Mouse (Mus musculus) hindbrain, embryonic 10.5 days (tissue): ENCODE results near the gene Pten. TPM values are rescaled to one million over a fixed set of nuclear protein-coding genes. Genes with fewer than 3 reads are reported as not detected.
A peak's percentile ranks its signal among the peaks of the same experiment; 100 is the strongest.

Experiments
- DNase-seq: peaks from one replicate; pipeline ENCODE4 v3.0.0-alpha.2; 2017; ENCODE audit warnings: low spot score
- H3K27ac ChIP-seq: fragments of 300-500 bp; sonication (generic); 2 replicates; pipeline ENCODE4 v1.5.1; 2016; ENCODE audit warnings: mild to moderate bottlenecking, moderate library complexity
- H3K27me3 ChIP-seq: fragments of 300-500 bp; sonication (generic); 2 replicates; pipeline ENCODE4 v1.6.1; 2016; ENCODE audit warnings: mild to moderate bottlenecking; ENCODE audit not compliant: poor library complexity, insufficient read depth, severe bottlenecking
- H3K36me3 ChIP-seq: fragments of 300-500 bp; sonication (generic); 2 replicates; pipeline ENCODE4 v1.6.1; 2016; ENCODE audit warnings: mild to moderate bottlenecking, moderate library complexity
- H3K4me1 ChIP-seq: fragments of 300-500 bp; sonication (generic); replicated peaks from 2 replicates; pipeline ENCODE4 v1.6.1; 2016; ENCODE audit warnings: mild to moderate bottlenecking
- H3K4me3 ChIP-seq: fragments of 300-500 bp; sonication (generic); 2 replicates; pipeline ENCODE4 v1.5.1; 2016; ENCODE audit warnings: mild to moderate bottlenecking, moderate library complexity
- H3K9me3 ChIP-seq: fragments of 300-500 bp; sonication (generic); 2 replicates; pipeline ENCODE4 v1.6.1; 2016; ENCODE audit warnings: mild to moderate bottlenecking, moderate library complexity
- WGBS: fragments of 180-500 bp; shearing (Covaris S2); methylation state at CpG from one replicate; pipeline ENCODE4 v1.1.7; 2016; 5-methylcytosine and 5-hydroxymethylcytosine counted together
- polyA plus RNA-seq: library from polyadenylated mRNA; unstranded; fragments of >200 nt; fragmentation: Nextera tagmentation; extraction: Ambion mirVana; gene quantifications from 2 replicates; pipeline ENCODE4 v1.2.1, GENCODE M21; 2016

Gene Pten
- polyA plus RNA-seq, 1 experiment from 2014 or later, result 5.1 TPM

GRCm38 (mm10) chr19:32848041-32848440, 90.7 kb downstream of the Pten start:
- no peak for DNase-seq
- 89% methylated on average over 3 of the region's 3 CpGs for WGBS
- Histone ChIP-seq H3K4me1 (peaks cover 7% of the 10 kb centered on the region; the same call in 1 of the 2 replicates), H3K27ac (no peak overlapping the region), H3K36me3 (no peaks in the 10 kb centered on the region), H3K27me3 (no peaks in the 10 kb centered on the region), H3K4me3 (no peak overlapping the region), H3K9me3 (no peaks in the 10 kb centered on the region)

DNA sequence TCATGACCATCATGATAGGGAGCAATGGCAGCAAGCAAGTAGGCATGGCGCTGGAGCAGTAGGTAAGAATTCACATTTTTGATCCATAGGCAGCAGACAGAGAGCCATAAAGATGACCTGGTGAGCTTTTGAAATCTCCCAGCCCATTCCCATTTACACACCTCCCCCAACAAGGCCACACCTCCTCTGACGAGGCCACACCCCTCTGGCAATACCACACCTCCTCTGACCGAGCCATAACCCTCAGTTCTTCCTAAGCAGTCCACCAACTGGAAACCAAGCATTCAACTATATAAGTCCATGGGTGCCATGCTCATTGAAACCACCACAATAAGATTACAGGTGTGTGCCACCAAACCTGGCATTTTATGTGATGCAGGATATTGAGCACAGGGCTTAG, 95.0 kb downstream of the Pten start:
- 72% methylated on average over 3 of the region's 3 CpGs for WGBS
- no peaks in the 10 kb centered on the region for H3K27me3 ChIP-seq

DNA sequence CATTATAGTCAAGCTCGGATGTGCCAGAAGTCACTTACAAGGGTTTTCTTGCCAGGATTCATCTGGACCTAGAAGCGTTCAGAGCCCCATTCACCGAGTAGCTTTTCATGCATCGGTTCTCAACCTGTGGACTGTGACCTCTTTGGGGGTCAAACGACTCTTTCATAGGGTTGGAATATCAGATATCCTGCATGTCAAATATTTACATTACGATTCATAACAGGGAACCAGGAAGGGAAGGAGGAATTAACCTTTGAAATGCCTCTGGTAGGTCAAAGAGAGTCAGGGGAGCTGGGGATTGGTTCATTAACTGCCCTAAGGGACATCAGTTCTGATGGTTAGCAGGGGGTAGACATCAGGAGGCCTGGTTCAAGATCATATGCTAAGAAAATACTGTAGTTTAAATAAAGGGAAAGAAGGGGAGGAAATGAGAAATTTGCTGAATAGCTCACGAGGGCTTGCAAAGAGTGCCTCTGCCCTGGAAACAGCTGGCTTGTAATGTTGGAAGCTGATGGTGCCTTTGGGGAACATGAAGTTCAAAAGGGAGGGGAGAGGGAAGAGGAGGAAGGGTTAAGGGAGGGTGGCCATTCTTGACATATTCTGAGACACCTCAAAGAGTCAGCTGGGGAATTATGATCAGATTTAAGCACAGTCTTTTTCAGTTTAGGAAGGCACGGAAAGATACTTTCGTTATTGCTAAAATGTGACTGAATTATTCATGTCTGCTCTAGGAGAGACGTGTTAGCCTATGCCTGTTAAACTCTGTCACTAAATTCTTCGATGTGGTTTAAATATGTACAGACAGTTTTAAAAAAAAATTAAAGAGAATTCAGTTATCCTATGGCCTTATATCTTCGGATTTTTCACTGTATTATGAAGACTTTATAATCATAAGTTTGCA, 104.6 kb downstream of the Pten start:
- H3K27me3 ChIP-seq, result peaks cover 11% of the 10 kb centered on the region; the same call in 1 of the 2 replicates
- peaks cover 4% of the 10 kb centered on the region for H3K4me1 ChIP-seq
- H3K4me3 ChIP-seq, result no peak overlapping the region
- 73% methylated on average over 12 of the region's 12 CpGs for WGBS
- H3K27ac ChIP-seq, result no peak overlapping the region
- H3K36me3 ChIP-seq, result no peaks in the 10 kb centered on the region
- DNase-seq, result no peak
- no peaks in the 10 kb centered on the region for H3K9me3 ChIP-seq

More for the DNA sequence above, 95.0 kb downstream of the Pten start:
- peaks cover 7% of the 10 kb centered on the region; the same call in 1 of the 2 replicates for H3K4me1 ChIP-seq
- no peak overlapping the region for H3K27ac ChIP-seq
- H3K4me3 ChIP-seq, result no peak overlapping the region
- no peaks in the 10 kb centered on the region for H3K9me3 ChIP-seq
- no peaks in the 10 kb centered on the region for H3K36me3 ChIP-seq
- no peak for DNase-seq

- 4% methylated on average over 13 of the region's 13 CpGs for WGBS
- H3K9me3 ChIP-seq, result no peaks in the 10 kb centered on the region
- H3K27me3 ChIP-seq, result peaks cover 27% of the 10 kb centered on the region
- H3K36me3 ChIP-seq, result no peaks in the 10 kb centered on the region
- no peak for DNase-seq
- peak overlapping the region; percentile 39 for H3K4me3 ChIP-seq
- no peak overlapping the region; the same call in 1 of the 2 replicates for H3K27ac ChIP-seq
- peaks cover 21% of the 10 kb centered on the region for H3K4me1 ChIP-seq
Measured at GRCm38 (mm10) chr19:32866765-32867164, 109.5 kb downstream of the Pten start.

DNA sequence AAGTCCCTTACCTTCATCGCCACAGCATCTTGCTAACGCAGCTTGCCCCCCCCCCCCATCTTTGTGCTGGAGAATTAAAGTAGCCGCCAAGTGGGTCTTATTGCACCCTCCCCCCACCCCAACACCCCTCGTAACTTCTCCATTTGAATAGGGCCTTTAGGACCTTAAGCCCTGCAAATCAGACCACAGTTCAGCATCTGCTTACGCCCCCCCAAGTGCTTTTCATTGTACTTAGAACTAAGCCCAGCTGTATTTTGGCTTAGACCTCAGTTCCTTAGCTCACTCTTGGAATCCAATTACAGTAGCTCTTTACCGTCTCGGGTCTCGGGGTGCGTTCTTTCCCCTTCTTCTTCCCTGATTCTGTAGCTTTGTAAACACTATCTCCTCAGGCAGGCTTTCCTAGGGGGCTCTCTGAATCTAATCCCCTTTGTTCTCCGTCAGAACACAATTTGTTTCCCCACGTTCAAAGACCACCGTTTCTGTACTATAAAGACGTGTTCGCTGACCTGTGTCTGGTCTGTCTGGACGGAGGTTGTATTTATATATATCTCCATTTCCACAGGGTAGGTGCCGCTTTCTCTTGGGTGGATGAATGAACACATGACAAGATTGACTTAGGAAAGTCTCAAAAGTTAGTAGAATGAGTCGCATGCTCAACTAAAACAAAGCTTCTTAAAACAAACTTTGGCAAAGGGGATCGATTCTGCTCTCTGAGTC, 110.0 kb downstream of the Pten start:
- no peaks in the 10 kb centered on the region for H3K36me3 ChIP-seq
- WGBS, result 3% methylated on average over 18 of the region's 18 CpGs
- H3K9me3 ChIP-seq, result no peaks in the 10 kb centered on the region
- DNase-seq, result no peak
- peaks cover 21% of the 10 kb centered on the region for H3K4me1 ChIP-seq
- H3K27ac ChIP-seq, result no peak overlapping the region; the same call in 1 of the 2 replicates
- peak overlapping the region; percentile 39 for H3K4me3 ChIP-seq
- peaks cover 27% of the 10 kb centered on the region for H3K27me3 ChIP-seq

- no peaks in the 10 kb centered on the region for H3K36me3 ChIP-seq
- H3K27me3 ChIP-seq, result peaks cover 27% of the 10 kb centered on the region
- H3K27ac ChIP-seq, result no peak overlapping the region
- DNase-seq, result no peak
- no peak overlapping the region for H3K4me3 ChIP-seq
- peaks cover 21% of the 10 kb centered on the region for H3K4me1 ChIP-seq
- H3K9me3 ChIP-seq, result no peaks in the 10 kb centered on the region
- WGBS, result 44% methylated on average over 5 of the region's 5 CpGs
Measured at GRCm38 (mm10) chr19:32868560-32868959, 111.3 kb downstream of the Pten start.

DNA sequence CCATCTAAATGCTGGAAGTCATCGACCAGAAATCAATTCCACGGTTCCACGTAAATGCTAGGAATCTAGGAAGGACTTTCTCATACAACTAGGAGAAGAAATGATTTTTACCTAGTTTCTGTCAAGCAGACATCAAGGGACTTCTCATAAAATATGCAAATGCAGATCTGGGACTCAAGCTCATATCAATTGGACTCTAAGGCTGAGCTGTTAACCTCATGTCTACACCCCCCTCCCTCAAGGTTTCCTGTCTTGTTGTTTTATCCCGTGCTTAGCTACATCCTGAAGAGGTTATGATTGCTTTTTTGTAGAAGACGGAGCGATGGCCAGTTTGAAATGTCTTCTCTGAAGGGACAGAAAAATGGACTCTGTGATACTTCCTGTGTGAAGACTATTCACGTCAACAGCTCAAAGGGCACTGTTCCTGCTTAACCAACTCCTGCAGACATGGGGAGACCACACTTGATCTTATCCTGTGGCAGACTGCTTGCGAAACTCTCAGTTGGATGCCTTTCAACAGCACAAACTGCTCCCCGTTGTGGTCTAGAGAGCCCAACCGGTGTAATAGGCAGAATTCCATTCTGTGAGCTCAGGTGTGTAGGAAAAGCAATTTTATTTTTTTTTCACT, 111.9 kb downstream of the Pten start:
- peaks cover 27% of the 10 kb centered on the region for H3K27me3 ChIP-seq
- 38% methylated on average over 10 of the region's 10 CpGs for WGBS
- no peak overlapping the region for H3K4me3 ChIP-seq
- H3K27ac ChIP-seq, result no peak overlapping the region
- no peaks in the 10 kb centered on the region for H3K36me3 ChIP-seq
- peaks cover 26% of the 10 kb centered on the region for H3K4me1 ChIP-seq
- H3K9me3 ChIP-seq, result no peaks in the 10 kb centered on the region
- DNase-seq, result no peak

- no peaks in the 10 kb centered on the region for H3K9me3 ChIP-seq
- H3K4me3 ChIP-seq, result no peak overlapping the region
- H3K4me1 ChIP-seq, result peaks cover 21% of the 10 kb centered on the region
- 0 out of 2 replicates have a peak overlapping the region, but pooled peaks have one; percentile 53 for H3K27ac ChIP-seq
- no peaks in the 10 kb centered on the region for H3K36me3 ChIP-seq
- 28% methylated on average over 7 of the region's 7 CpGs for WGBS
- DNase-seq, result peak; percentile 54
- H3K27me3 ChIP-seq, result 0 out of 2 replicates have a peak, but pooled peaks cover 2% of the 10 kb centered on the region
Measured at GRCm38 (mm10) chr19:32873904-32874637, 116.8 kb downstream of the Pten start.

Other genes starting within 250 kb of the Pten start
- 0.68 and 1.7 TPM in 2 replicates for gene Papss2, start 161.7 kb upstream of the Pten start, polyA plus RNA-seq
- 72.7 and 77.5 TPM in 2 replicates for gene Atad1, start 17.7 kb upstream of the Pten start, polyA plus RNA-seq